8 mouse cellular contexts compared by ENCODE assay signal in the genomic region with DNA sequence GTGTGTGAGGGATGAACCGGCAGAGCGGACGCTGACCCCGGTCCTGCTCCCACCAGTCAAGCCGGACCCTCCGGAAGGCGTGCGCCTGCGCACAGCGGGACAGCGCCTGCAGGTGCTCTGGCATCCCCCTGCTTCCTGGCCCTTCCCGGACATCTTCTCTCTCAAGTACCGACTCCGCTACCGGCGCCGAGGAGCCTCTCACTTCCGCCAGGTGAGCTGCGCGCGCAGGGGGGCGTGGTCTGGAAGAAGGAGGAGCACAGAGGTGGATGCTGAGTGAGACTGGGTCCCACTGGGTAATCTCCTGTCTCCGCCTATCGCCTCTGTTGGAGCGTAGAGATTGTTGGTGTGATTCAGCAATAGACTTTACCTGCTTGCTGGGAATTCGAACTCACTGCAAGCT. TPM values are rescaled to one million over a fixed set of nuclear protein-coding genes. Genes with fewer than 3 reads are reported as not detected.
A peak's percentile ranks its signal among the peaks of the same experiment; 100 is the strongest.
DNase-seq lines count a peak whose midpoint lies in the region; ATAC-seq and TF ChIP-seq lines count a peak whose summit lies in the region.

No protein-coding gene starts in this region.

- peak; percentile 48; the same call in 1 of the 2 replicates for TF ChIP-seq POLR2A in cerebellum, adult 2 months (IDR thresholded peaks at IDR 0.05; ENCODE audit: borderline replicate concordance, insufficient read depth, low read length)

- H3K4me2 ChIP-seq in kidney, embryonic 14.5 days (replicated peaks; ENCODE audit: low read depth, low read length), result peak overlapping the region; percentile 61
- peak overlapping the region; percentile 76 for H3K4me2 ChIP-seq in limb, embryonic 15.5 days

- DNase-seq in cerebellum, adult 2 months, result peak; percentile 88 to 89
- DNase-seq in frontal cortex, postnatal 10 days (ENCODE audit: low spot score in 2 of 2), result peak; percentile 71 to 76
- DNase-seq in neural tube, embryonic 10.5 days (ENCODE audit: extremely low spot score, low spot score), result peak; percentile 76
- DNase-seq in thymus, postnatal 36 days, result peak; percentile 37 to 52

- 1% methylated on average over 26 of the region's 26 CpGs for WGBS in cerebellum, adult 2 months
- under 1% methylated on average over 26 of the region's 26 CpGs for WGBS in kidney, embryonic 14.5 days
- WGBS in limb, embryonic 15.5 days, result 2% methylated on average over 26 of the region's 26 CpGs

- H3K27ac ChIP-seq in cerebellum, adult 2 months (ENCODE audit: insufficient read depth, low read length), result no peak overlapping the region
- no peak overlapping the region for H3K27ac ChIP-seq in kidney, embryonic 14.5 days (ENCODE audit: low read depth, low read length)
- no peak overlapping the region for H3K27ac ChIP-seq in limb, embryonic 15.5 days

- peaks cover 12% of the 10 kb centered on the region for H3K36me3 ChIP-seq in erythroblast, embryonic 14.5 days (ENCODE audit: control insufficient read depth)
- H3K36me3 ChIP-seq in kidney, embryonic 14.5 days (ENCODE audit: control insufficient read depth, insufficient read depth, low read length), result peaks cover 5% of the 10 kb centered on the region; the same call in 1 of the 2 replicates
- peaks cover 4% of the 10 kb centered on the region for H3K36me3 ChIP-seq in limb, embryonic 15.5 days

- peaks cover 46% of the 10 kb centered on the region for H3K4me1 ChIP-seq in erythroblast, embryonic 14.5 days (ENCODE audit: control insufficient read depth)
- peaks cover 14% of the 10 kb centered on the region for H3K4me1 ChIP-seq in cerebellum, adult 2 months (ENCODE audit: control insufficient read depth, insufficient read depth, low read length)
- H3K4me1 ChIP-seq in kidney, embryonic 14.5 days (ENCODE audit: control insufficient read depth, insufficient read depth, low read length), result 0 out of 2 replicates have a peak, but pooled peaks cover 9% of the 10 kb centered on the region
- H3K4me1 ChIP-seq in limb, embryonic 15.5 days, result peaks cover 27% of the 10 kb centered on the region

- peak overlapping the region; percentile 38; the same call in 1 of the 2 replicates for H3K9ac ChIP-seq in kidney, embryonic 14.5 days (ENCODE audit: low read depth, low read length)
- H3K9ac ChIP-seq in limb, embryonic 15.5 days, result 0 out of 2 replicates have a peak overlapping the region, but pooled peaks have one; percentile 33

- peak overlapping the region; percentile 68 for H3K4me3 ChIP-seq in erythroblast, embryonic 14.5 days (replicated peaks)
- peak overlapping the region; percentile 60 for H3K4me3 ChIP-seq in cerebellum, adult 2 months (replicated peaks; ENCODE audit: insufficient read depth, low read depth, low read length)
- H3K4me3 ChIP-seq in kidney, embryonic 14.5 days (ENCODE audit: low read length), result peak overlapping the region; percentile 42
- H3K4me3 ChIP-seq in limb, embryonic 15.5 days, result peak overlapping the region; percentile 47

- H3K9me3 ChIP-seq in erythroblast, embryonic 14.5 days (ENCODE audit: control insufficient read depth, low read length), result no peaks in the 10 kb centered on the region
- H3K9me3 ChIP-seq in kidney, embryonic 14.5 days (ENCODE audit: control insufficient read depth, low read length), result no peaks in the 10 kb centered on the region
- no peaks in the 10 kb centered on the region for H3K9me3 ChIP-seq in limb, embryonic 15.5 days

- no peak for TF ChIP-seq CTCF in cerebellum, adult 2 months (IDR thresholded peaks at IDR 0.05; ENCODE audit: borderline replicate concordance, insufficient read depth, low read depth, low read length)

- H3K27me3 ChIP-seq in erythroblast, embryonic 14.5 days (ENCODE audit: control insufficient read depth), result peaks cover 21% of the 10 kb centered on the region
- no peaks in the 10 kb centered on the region for H3K27me3 ChIP-seq in cerebellum, adult 2 months (ENCODE audit: control insufficient read depth, insufficient read depth, low read length)
- H3K27me3 ChIP-seq in kidney, embryonic 14.5 days (ENCODE audit: control insufficient read depth, insufficient read depth, low read length), result no peaks in the 10 kb centered on the region
- H3K27me3 ChIP-seq in limb, embryonic 15.5 days, result peaks cover 19% of the 10 kb centered on the region

- ATAC-seq in erythroblast, adult 5-6 weeks (replicated peaks; ENCODE audit: low FRiP score, poor library complexity, severe bottlenecking), result no peak
- peak; percentile 22; the same call in 1 of the 2 replicates for ATAC-seq in kidney, embryonic 14.5 days (ENCODE audit: low FRiP score, low TSS enrichment)
- no peak for ATAC-seq in limb, embryonic 15.5 days (ENCODE audit: insufficient number of reproducible peaks, low FRiP score, low TSS enrichment, low read depth)

RNA-seq across cellular contexts. Expression of gene Yju2, which starts 2.8 kb away (rescaled TPM):
- 1.6 and 1.7 TPM in 2 replicates for polyA plus RNA-seq in erythroblast, embryonic 14.5 days (2012)
- 1.0 and 14.0 TPM in 2 replicates for total RNA-seq in erythroblast, adult 5-6 weeks (2015; ENCODE audit: low replicate concordance)
- total RNA-seq in erythroblast, adult 5-6 weeks (2017; ENCODE audit: low replicate concordance), result 5.7 and 10.5 TPM in 2 replicates
- polyA plus RNA-seq in cerebellum, adult 2 months (2012; rRNA removed), result 13.4 and 14.9 TPM in 2 replicates
- polyA plus RNA-seq in kidney, embryonic 14.5 days (2014; fragmentation: Nextera tagmentation; extraction: Ambion mirVana), result 24.3 and 27.9 TPM in 2 replicates
- 21.7 and 22.1 TPM in 2 replicates for polyA plus RNA-seq in limb, embryonic 15.5 days (2015; fragmentation: Nextera tagmentation; extraction: Ambion mirVana)

RNA-seq across cellular contexts. Expression of gene Ebi3, which starts 3.7 kb away (rescaled TPM):
- 0.34 and 0.37 TPM in 2 replicates for polyA plus RNA-seq in erythroblast, embryonic 14.5 days (2012)
- 6.1 and 9.4 TPM in 2 replicates for total RNA-seq in erythroblast, adult 5-6 weeks (2015; ENCODE audit: low replicate concordance)
- total RNA-seq in erythroblast, adult 5-6 weeks (2017; ENCODE audit: low replicate concordance), result 4.9 and 5.4 TPM in 2 replicates
- 0.81 and 1.00 TPM in 2 replicates for polyA plus RNA-seq in cerebellum, adult 2 months (2012; rRNA removed)
- 2.0 and 2.2 TPM in 2 replicates for polyA plus RNA-seq in kidney, embryonic 14.5 days (2014; fragmentation: Nextera tagmentation; extraction: Ambion mirVana)
- polyA plus RNA-seq in limb, embryonic 15.5 days (2015; fragmentation: Nextera tagmentation; extraction: Ambion mirVana), result 3.3 and 3.8 TPM in 2 replicates

RNA-seq across cellular contexts. Expression of gene Zfp119b, which starts 6.8 kb away (rescaled TPM):
- not detected in 2 replicates for polyA plus RNA-seq in erythroblast, embryonic 14.5 days (2012)
- total RNA-seq in erythroblast, adult 5-6 weeks (2015; ENCODE audit: low replicate concordance), result 2.9 TPM in 1 of 2 replicates, not detected in the other
- total RNA-seq in erythroblast, adult 5-6 weeks (2017; ENCODE audit: low replicate concordance), result 2.6 and 5.0 TPM in 2 replicates
- polyA plus RNA-seq in cerebellum, adult 2 months (2012; rRNA removed), result 3.3 and 3.7 TPM in 2 replicates
- polyA plus RNA-seq in kidney, embryonic 14.5 days (2014; fragmentation: Nextera tagmentation; extraction: Ambion mirVana), result 6.8 and 6.9 TPM in 2 replicates
- 6.9 and 9.1 TPM in 2 replicates for polyA plus RNA-seq in limb, embryonic 15.5 days (2015; fragmentation: Nextera tagmentation; extraction: Ambion mirVana)

RNA-seq across cellular contexts. Expression of gene Shd, which starts 14.1 kb away (rescaled TPM):
- polyA plus RNA-seq in erythroblast, embryonic 14.5 days (2012), result not detected in 2 replicates
- total RNA-seq in erythroblast, adult 5-6 weeks (2015; ENCODE audit: low replicate concordance), result not detected in 2 replicates
- total RNA-seq in erythroblast, adult 5-6 weeks (2017; ENCODE audit: low replicate concordance), result not detected in 2 replicates
- polyA plus RNA-seq in cerebellum, adult 2 months (2012; rRNA removed), result 122 and 127 TPM in 2 replicates
- 22.3 and 27.0 TPM in 2 replicates for polyA plus RNA-seq in kidney, embryonic 14.5 days (2014; fragmentation: Nextera tagmentation; extraction: Ambion mirVana)
- polyA plus RNA-seq in limb, embryonic 15.5 days (2015; fragmentation: Nextera tagmentation; extraction: Ambion mirVana), result 19.9 and 21.4 TPM in 2 replicates

RNA-seq across cellular contexts. Expression of gene Fsd1, which starts 30.2 kb away (rescaled TPM):
- not detected in 2 replicates for polyA plus RNA-seq in erythroblast, embryonic 14.5 days (2012)
- total RNA-seq in erythroblast, adult 5-6 weeks (2015; ENCODE audit: low replicate concordance), result not detected in 2 replicates
- not detected in 2 replicates for total RNA-seq in erythroblast, adult 5-6 weeks (2017; ENCODE audit: low replicate concordance)
- polyA plus RNA-seq in cerebellum, adult 2 months (2012; rRNA removed), result 88.0 and 91.3 TPM in 2 replicates
- 20.7 and 25.7 TPM in 2 replicates for polyA plus RNA-seq in kidney, embryonic 14.5 days (2014; fragmentation: Nextera tagmentation; extraction: Ambion mirVana)
- polyA plus RNA-seq in limb, embryonic 15.5 days (2015; fragmentation: Nextera tagmentation; extraction: Ambion mirVana), result 12.6 and 18.3 TPM in 2 replicates
